Mouse (Mus musculus) liver, adult 2 months (tissue): ENCODE measurements around the gene Tbx4. TPM values are rescaled to one million over a fixed set of nuclear protein-coding genes. Genes with fewer than 3 reads are reported as not detected.

ENCODE experiments used
- DNase-seq: peaks from one replicate; pipeline ENCODE4 v3.0.0-alpha.2; 2011; ENCODE audit warnings: low read depth, low spot score; ENCODE audit errors: extremely low read depth
- H3K27ac ChIP-seq: fragments of 200-500 bp; replicated peaks from 2 replicates; pipeline ENCODE4 v1.5.1; 2012; ENCODE audit warnings: low read depth, mild to moderate bottlenecking, control low read depth, inconsistent platforms, low read length; ENCODE audit not compliant: insufficient read depth
- H3K27me3 ChIP-seq: fragments of 200-500 bp; 2 replicates; pipeline ENCODE4 v1.6.1; 2012; ENCODE audit warnings: mild to moderate bottlenecking, moderate library complexity, low read length, inconsistent platforms; ENCODE audit not compliant: control insufficient read depth, insufficient read depth
- H3K36me3 ChIP-seq: fragments of 200-500 bp; 2 replicates; pipeline ENCODE4 v1.6.1; 2012; ENCODE audit warnings: low read length, inconsistent platforms; ENCODE audit not compliant: control insufficient read depth, insufficient read depth
- H3K4me1 ChIP-seq: fragments of 200-500 bp; 2 replicates; pipeline ENCODE4 v1.6.1; 2011; ENCODE audit warnings: low read length; ENCODE audit not compliant: control insufficient read depth, insufficient read depth
- H3K4me3 ChIP-seq: fragments of 200-500 bp; 2 replicates; pipeline ENCODE4 v1.5.1; 2011; ENCODE audit warnings: low read depth, mild to moderate bottlenecking, control low read depth, low read length, moderate library complexity; ENCODE audit not compliant: insufficient read depth
- H3K79me2 ChIP-seq: fragments of 200-500 bp; 2 replicates; pipeline ENCODE4 v1.6.1; 2012; ENCODE audit warnings: inconsistent platforms, mild to moderate bottlenecking, low read length, moderate library complexity; ENCODE audit not compliant: control insufficient read depth, insufficient read depth
- H3K9ac ChIP-seq: fragments of 200-500 bp; 2 replicates; pipeline ENCODE4 v1.6.1; 2012; ENCODE audit warnings: low read depth, mild to moderate bottlenecking, control low read depth, inconsistent platforms, low read length
- CTCF ChIP-seq: fragments of 200-500 bp; IDR thresholded peaks from 2 replicates; pipeline ENCODE4 v1.5.1; 2011; ENCODE audit warnings: low read depth, low read length, control low read depth
- POLR2A ChIP-seq: fragments of 200-500 bp; IDR thresholded peaks from 2 replicates; pipeline ENCODE4 v1.6.1; 2011; ENCODE audit warnings: low read length, control low read depth; ENCODE audit not compliant: insufficient read depth; ENCODE audit errors: extremely low read depth
- WGBS: fragments of 180-500 bp; shearing (Covaris S2); methylation state at CpG from one replicate; pipeline ENCODE4 v1.1.7; 2018; 5-methylcytosine and 5-hydroxymethylcytosine counted together
- polyA plus RNA-seq: library from polyadenylated mRNA; depleted of rRNA; stranded (reverse); fragments of >200 nt; gene quantifications from 2 replicates; pipeline ENCODE4 v1.2.3, GENCODE M21; 2012
- total RNA-seq: library from RNA; depleted of rRNA; stranded (reverse); fragments of >200 nt; gene quantifications from 2 replicates; pipeline ENCODE4 v1.2.3, GENCODE M21; 2014

Gene Tbx4
- total and polyA plus RNA-seq, 2 experiments, result 0.02 TPM; not detected in 1

DNA sequence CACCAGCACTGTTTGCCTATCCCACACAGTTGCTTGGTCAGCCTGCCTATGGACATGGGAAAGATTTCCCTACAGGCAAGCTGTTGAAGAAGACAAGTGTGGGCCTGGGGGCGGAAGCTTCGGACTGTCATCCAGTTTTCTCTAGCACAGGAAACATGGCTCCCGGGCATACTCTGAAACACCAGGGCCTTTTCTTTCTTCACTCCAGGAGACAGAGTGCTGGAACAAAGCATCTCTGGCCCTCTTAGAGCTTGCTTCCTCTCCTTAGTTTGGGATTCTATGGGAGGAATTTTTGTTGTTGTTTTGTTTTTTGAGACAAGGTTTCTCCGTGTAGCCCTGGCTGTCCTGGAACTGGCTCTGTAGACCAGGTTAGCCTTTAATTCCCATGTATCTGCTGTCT is 1.7 kb upstream of the Tbx4 start:
- Histone ChIP-seq H3K79me2 (no peaks in the 10 kb centered on the region), H3K9ac (no peak overlapping the region), H3K36me3 (no peaks in the 10 kb centered on the region), H3K27me3 (peaks cover 35% of the 10 kb centered on the region), H3K4me3 (no peak overlapping the region), H3K27ac (no peak overlapping the region), H3K4me1 (no peaks in the 10 kb centered on the region)
- TF ChIP-seq CTCF, result no peak
- TF ChIP-seq POLR2A, result no peak
- no peak for DNase-seq
- WGBS, result 81% methylated on average over 4 of the region's 4 CpGs

GRCm38 (mm10) chr11:85886429-85886785 is 185 bp downstream of the Tbx4 start:
- TF ChIP-seq CTCF, result no peak
- no peak for TF ChIP-seq POLR2A
- no peak overlapping the region for H3K4me3 ChIP-seq
- no peaks in the 10 kb centered on the region for H3K4me1 ChIP-seq
- no peaks in the 10 kb centered on the region for H3K79me2 ChIP-seq
- DNase-seq, result no peak
- no peaks in the 10 kb centered on the region for H3K36me3 ChIP-seq
- H3K27me3 ChIP-seq, result peaks cover 46% of the 10 kb centered on the region
- 14% methylated on average over 22 of the region's 22 CpGs for WGBS
- no peak overlapping the region for H3K9ac ChIP-seq
- H3K27ac ChIP-seq, result no peak overlapping the region

DNA sequence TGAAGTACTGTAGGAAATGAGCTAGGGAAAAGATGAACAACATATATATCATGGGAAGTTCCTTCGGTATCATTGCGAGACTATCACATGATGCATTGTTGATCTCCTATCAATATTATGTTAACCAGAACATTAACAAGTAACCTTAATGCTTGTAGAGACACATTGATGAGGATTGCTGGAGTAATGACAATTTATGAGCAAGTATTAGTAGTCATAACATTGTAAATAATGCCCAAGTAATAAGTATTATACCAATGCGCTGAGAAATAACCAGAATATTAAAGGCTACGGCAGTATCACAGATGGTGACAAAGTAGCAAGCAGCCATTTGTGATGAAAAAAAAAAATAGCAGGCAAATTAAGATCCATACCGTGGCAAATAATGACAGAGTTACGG is 1.1 kb downstream of the Tbx4 start:
- no peak for TF ChIP-seq CTCF
- no peak for TF ChIP-seq POLR2A
- Histone ChIP-seq H3K4me3 (no peak overlapping the region), H3K27ac (no peak overlapping the region), H3K4me1 (no peaks in the 10 kb centered on the region), H3K36me3 (no peaks in the 10 kb centered on the region), H3K79me2 (no peaks in the 10 kb centered on the region), H3K27me3 (peaks cover 53% of the 10 kb centered on the region), H3K9ac (no peak overlapping the region)
- 43% methylated on average over 6 of the region's 6 CpGs for WGBS
- DNase-seq, result no peak

- no peaks in the 10 kb centered on the region for H3K36me3 ChIP-seq
- H3K79me2 ChIP-seq, result no peaks in the 10 kb centered on the region
- no peak overlapping the region for H3K27ac ChIP-seq
- WGBS, result 14% methylated on average over 17 of the region's 17 CpGs
- H3K4me1 ChIP-seq, result no peaks in the 10 kb centered on the region
- no peak overlapping the region for H3K9ac ChIP-seq
- TF ChIP-seq POLR2A (no peak), CTCF (no peak)
- H3K27me3 ChIP-seq, result peaks cover 56% of the 10 kb centered on the region
- no peak overlapping the region for H3K4me3 ChIP-seq
- no peak for DNase-seq
These were observed 1.7 kb downstream of the Tbx4 start for GRCm38 (mm10) chr11:85887801-85888450.

DNA sequence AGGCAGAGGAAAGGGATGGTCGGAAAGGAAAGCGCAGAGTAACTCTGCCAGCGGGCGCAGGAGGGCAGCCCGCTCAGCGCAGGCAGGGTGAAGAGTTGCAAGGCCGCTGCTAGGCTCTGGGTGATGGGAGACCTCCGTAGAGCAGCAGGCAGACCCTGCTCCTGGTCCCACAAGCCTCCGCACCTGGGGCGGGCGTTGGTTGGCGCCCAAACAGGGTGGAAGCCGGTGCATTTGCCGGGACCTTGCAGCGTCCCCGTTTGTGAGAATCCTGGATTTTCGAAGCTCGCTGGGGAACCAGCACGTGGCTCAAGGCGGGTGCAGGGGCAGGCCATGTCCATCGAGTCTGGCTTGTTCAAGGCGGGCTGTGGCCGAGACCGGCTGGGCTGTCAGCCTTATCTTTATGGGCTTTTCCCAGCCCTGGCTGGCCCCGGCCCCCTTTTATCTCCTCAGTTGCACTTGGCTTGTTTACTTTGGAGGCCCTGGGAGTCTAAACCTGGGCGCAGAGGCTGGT is 2.3 kb downstream of the Tbx4 start:
- no peak for TF ChIP-seq CTCF
- TF ChIP-seq POLR2A, result no peak
- Histone ChIP-seq H3K27ac (no peak overlapping the region), H3K4me1 (no peaks in the 10 kb centered on the region), H3K79me2 (no peaks in the 10 kb centered on the region), H3K36me3 (no peaks in the 10 kb centered on the region), H3K4me3 (no peak overlapping the region), H3K27me3 (peaks cover 59% of the 10 kb centered on the region), H3K9ac (no peak overlapping the region)
- 10% methylated on average over 26 of the region's 26 CpGs for WGBS
- no peak for DNase-seq

DNA sequence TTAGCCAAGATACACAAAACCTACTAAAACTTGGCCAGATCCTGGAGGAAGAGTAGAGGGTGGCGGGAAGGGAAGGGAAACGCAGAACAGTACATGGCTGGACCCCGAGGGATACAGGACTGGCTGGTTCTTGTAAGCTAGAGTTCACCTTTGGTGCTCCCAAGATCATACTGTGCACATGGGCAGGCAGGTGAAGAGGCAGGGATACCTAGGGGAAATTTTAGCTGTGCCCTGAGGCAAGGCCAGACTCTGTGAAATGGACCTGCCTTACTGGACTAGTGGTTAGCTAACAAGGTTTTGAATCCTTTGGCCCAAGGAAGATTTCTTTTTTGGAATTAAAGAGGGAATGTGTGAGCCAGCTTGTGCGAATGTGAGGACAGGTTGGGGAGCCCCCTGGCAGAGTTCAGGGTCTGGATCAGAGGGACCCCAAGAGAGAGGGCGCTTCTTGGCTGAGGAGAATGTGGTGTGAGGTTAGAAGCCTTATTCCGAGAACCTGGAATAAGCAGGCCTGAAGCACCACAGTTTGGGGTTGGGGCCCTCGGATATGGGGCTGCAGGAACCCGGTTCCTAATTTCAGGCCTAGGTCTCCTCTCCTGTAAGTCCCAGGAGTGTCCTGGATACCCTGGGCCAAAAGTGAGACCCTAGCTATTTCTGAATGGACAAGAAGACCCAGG is 3.0 kb downstream of the Tbx4 start:
- DNase-seq, result no peak
- no peak overlapping the region for H3K4me3 ChIP-seq
- no peaks in the 10 kb centered on the region for H3K79me2 ChIP-seq
- TF ChIP-seq POLR2A, result no peak
- TF ChIP-seq CTCF, result no peak
- H3K4me1 ChIP-seq, result no peaks in the 10 kb centered on the region
- WGBS, result 52% methylated on average over 8 of the region's 8 CpGs
- H3K9ac ChIP-seq, result no peak overlapping the region
- peaks cover 59% of the 10 kb centered on the region for H3K27me3 ChIP-seq
- H3K36me3 ChIP-seq, result no peaks in the 10 kb centered on the region
- no peak overlapping the region for H3K27ac ChIP-seq
